Mouse (Mus musculus): Measurements from ENCODE around the gene Rai1. TPM values are rescaled to one million over a fixed set of nuclear protein-coding genes. Genes with fewer than 3 reads are reported as not detected.

Gene Rai1
- polyA plus RNA-seq, 1 experiment = 24.9 TPM

DNA sequence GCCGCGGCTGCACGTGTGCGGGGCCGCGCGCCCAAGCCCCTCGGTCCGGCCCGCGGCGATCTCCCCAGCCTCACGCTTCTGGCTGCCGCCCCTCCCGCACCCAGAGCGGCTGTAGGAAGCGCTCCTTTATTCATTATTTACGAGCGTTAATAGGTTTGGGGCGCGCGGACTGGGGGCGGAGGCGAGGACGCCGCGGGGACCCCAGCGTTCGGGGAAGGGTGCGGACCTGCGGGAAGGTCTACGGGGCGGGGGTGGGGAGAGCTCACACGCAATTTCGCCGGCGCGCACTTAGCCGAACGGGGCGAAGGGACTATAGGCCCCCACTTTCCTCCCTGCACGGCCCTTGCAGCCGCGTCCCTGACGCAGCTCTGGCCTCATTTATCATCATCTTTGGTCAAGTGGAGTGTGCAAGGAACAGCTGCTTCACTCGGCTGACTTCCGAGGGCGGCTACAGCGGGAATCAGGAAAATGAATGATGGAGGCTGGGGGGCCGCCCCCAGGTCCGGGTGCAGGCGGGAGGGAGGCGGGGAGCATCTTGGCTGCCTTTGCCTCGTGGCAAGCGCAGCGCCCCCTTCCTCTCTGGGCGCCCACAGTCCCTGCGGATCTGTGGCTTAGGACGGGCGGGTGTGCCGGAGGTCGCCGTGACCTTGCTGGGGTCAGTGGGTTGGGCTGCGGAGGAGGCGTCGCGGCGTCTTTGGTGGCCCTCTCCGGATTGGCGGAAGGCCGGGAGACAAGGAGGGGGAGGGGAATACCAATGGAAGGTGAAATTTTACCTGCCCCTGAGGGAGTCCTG is 71.6 kb downstream of the Rai1 start:
- TF ChIP-seq MYOD1 (IDR thresholded peaks at IDR 0.05; ENCODE audit: control insufficient read depth, insufficient read length, low read depth) = peak; percentile 64
- TF ChIP-seq MYOG (IDR thresholded peaks at IDR 0.05; ENCODE audit: control insufficient read depth, extremely low read depth, insufficient read length) = no peak
- TF ChIP-seq USF1 (IDR thresholded peaks at IDR 0.05; ENCODE audit: low read depth) = no peak
- no peak for TF ChIP-seq MAX (IDR thresholded peaks at IDR 0.05)
- peak; percentile 59 for TF ChIP-seq CTCF (IDR thresholded peaks at IDR 0.05; ENCODE audit: control insufficient read depth, insufficient read depth, insufficient read length)
- no peak for TF ChIP-seq CEBPB (IDR thresholded peaks at IDR 0.05; ENCODE audit: low read depth)
- no peak for TF ChIP-seq FOSL1 (IDR thresholded peaks at IDR 0.05; ENCODE audit: insufficient read depth, low read length, poor library complexity, severe bottlenecking)
- peaks cover 71% of the 10 kb centered on the region for H3K79me2 ChIP-seq (ENCODE audit: control insufficient read depth, insufficient read depth)
- H3K4me3 ChIP-seq (ENCODE audit: insufficient read depth, poor library complexity, severe bottlenecking) = peak overlapping the region; percentile 40
- H3K79me3 ChIP-seq (ENCODE audit: low read depth) = peaks cover 13% of the 10 kb centered on the region
- no peaks in the 10 kb centered on the region for H3K27me3 ChIP-seq (ENCODE audit: control insufficient read depth, insufficient read depth, insufficient read length)
- H3ac ChIP-seq (ENCODE audit: control insufficient read depth, insufficient read length, low read depth) = peak overlapping the region; percentile 81
- H3K36me3 ChIP-seq (ENCODE audit: control insufficient read depth, insufficient read depth) = peaks cover 4% of the 10 kb centered on the region

DNA sequence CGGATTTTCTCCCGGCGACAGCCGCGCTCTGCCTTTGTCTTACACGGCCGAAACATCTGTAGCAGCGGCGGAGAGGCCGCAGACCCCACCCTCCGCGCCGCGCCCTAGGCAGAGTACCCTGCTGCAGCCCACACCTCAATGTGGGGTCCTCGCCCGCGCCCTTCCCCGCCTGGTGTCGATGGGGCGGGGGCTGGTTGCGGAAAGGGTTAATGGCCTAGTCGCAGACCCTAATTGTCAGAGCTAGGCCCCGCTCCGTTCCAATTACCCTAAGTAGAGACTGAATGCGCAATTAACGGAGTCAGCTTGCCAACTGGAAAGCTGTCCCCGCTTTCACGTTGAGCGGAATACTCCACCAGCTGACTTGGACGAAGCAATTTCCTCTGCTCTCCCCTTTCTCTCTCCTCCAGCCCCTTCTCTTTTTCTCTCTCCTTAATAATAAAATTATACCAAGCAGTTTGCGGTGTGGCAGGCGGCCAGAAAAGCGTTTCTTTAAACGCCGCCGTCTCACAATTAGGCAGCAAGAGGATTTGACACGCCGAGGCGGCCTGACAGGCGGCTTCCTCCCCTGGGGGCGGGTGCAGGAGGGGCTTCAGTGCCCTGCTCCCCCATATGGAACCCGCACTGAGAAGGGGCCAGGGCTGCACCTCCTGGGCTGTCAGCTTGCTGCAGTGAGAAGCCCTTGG is 72.3 kb downstream of the Rai1 start:
- Histone ChIP-seq H3K36me3 (ENCODE audit: control insufficient read depth, insufficient read depth) (peaks cover 4% of the 10 kb centered on the region), H3ac (ENCODE audit: control insufficient read depth, insufficient read length, low read depth) (no peak overlapping the region), H3K79me2 (ENCODE audit: control insufficient read depth, insufficient read depth) (peaks cover 64% of the 10 kb centered on the region), H3K27me3 (ENCODE audit: control insufficient read depth, insufficient read depth, insufficient read length) (no peaks in the 10 kb centered on the region), H3K4me3 (ENCODE audit: insufficient read depth, poor library complexity, severe bottlenecking) (no peak overlapping the region), H3K79me3 (ENCODE audit: low read depth) (peaks cover 13% of the 10 kb centered on the region)
- TF ChIP-seq MYOD1 (IDR thresholded peaks at IDR 0.05; ENCODE audit: control insufficient read depth, insufficient read length, low read depth) (no peak), CEBPB (IDR thresholded peaks at IDR 0.05; ENCODE audit: low read depth) (no peak), FOSL1 (IDR thresholded peaks at IDR 0.05; ENCODE audit: insufficient read depth, low read length, poor library complexity, severe bottlenecking) (no peak), MAX (IDR thresholded peaks at IDR 0.05) (no peak), MYOG (IDR thresholded peaks at IDR 0.05; ENCODE audit: control insufficient read depth, extremely low read depth, insufficient read length) (no peak), USF1 (IDR thresholded peaks at IDR 0.05; ENCODE audit: low read depth) (no peak), CTCF (IDR thresholded peaks at IDR 0.05; ENCODE audit: control insufficient read depth, insufficient read depth, insufficient read length) (no peak)

DNA sequence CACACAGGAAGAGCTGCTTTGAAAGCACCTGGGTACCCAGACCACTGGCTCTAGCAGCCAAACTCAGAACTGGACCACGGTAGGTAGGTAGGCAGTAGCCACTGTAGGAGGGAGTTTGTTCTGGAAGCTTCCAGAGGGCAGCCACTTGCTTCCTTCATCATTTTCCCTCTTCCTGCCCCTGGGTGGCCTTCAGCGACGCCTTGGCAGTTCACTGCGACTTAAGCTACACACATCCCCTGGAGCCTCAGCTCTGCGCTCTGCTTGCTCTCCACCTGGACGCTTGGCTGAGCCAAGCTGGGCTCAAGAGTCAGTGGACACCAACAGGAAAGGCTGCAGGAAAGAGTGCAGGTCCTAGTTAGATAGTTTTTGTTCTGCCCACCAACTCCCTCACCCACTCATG is 73.2 kb downstream of the Rai1 start:
- Histone ChIP-seq H3K36me3 (ENCODE audit: control insufficient read depth, insufficient read depth) (peaks cover 4% of the 10 kb centered on the region), H3K79me2 (ENCODE audit: control insufficient read depth, insufficient read depth) (peaks cover 58% of the 10 kb centered on the region), H3K4me3 (ENCODE audit: insufficient read depth, poor library complexity, severe bottlenecking) (no peak overlapping the region), H3K27me3 (ENCODE audit: control insufficient read depth, insufficient read depth, insufficient read length) (no peaks in the 10 kb centered on the region), H3K79me3 (ENCODE audit: low read depth) (peaks cover 13% of the 10 kb centered on the region), H3ac (ENCODE audit: control insufficient read depth, insufficient read length, low read depth) (no peak overlapping the region)
- no peak for TF ChIP-seq CTCF (IDR thresholded peaks at IDR 0.05; ENCODE audit: control insufficient read depth, insufficient read depth, insufficient read length)
- no peak for TF ChIP-seq MYOG (IDR thresholded peaks at IDR 0.05; ENCODE audit: control insufficient read depth, extremely low read depth, insufficient read length)
- TF ChIP-seq MAX (IDR thresholded peaks at IDR 0.05) = no peak
- TF ChIP-seq USF1 (IDR thresholded peaks at IDR 0.05; ENCODE audit: low read depth) = no peak
- TF ChIP-seq MYOD1 (IDR thresholded peaks at IDR 0.05; ENCODE audit: control insufficient read depth, insufficient read length, low read depth) = no peak
- TF ChIP-seq FOSL1 (IDR thresholded peaks at IDR 0.05; ENCODE audit: insufficient read depth, low read length, poor library complexity, severe bottlenecking) = no peak
- TF ChIP-seq CEBPB (IDR thresholded peaks at IDR 0.05; ENCODE audit: low read depth) = no peak

DNA sequence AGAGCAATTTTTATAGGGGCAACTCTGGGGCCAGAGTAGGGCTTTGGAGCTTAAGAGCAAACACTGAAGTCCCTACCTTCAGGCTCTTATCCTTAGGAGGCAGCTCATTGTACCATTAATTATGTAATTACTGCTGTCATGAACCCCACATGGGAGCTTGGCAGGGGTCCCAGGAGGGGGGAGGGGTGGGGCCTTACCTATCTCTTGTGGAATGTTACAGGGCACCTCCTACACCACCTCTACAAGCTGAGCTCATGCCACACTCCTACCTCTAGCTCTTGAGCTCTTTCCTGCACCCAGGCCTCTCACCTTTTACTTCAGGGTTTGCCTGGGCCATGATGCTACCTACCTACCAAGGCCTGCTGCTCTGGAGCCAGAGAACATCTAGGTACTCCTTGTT is 73.7 kb downstream of the Rai1 start:
- Histone ChIP-seq H3ac (ENCODE audit: control insufficient read depth, insufficient read length, low read depth) (no peak overlapping the region), H3K79me2 (ENCODE audit: control insufficient read depth, insufficient read depth) (peaks cover 58% of the 10 kb centered on the region), H3K79me3 (ENCODE audit: low read depth) (peaks cover 16% of the 10 kb centered on the region), H3K36me3 (ENCODE audit: control insufficient read depth, insufficient read depth) (peaks cover 4% of the 10 kb centered on the region), H3K4me3 (ENCODE audit: insufficient read depth, poor library complexity, severe bottlenecking) (no peak overlapping the region), H3K27me3 (ENCODE audit: control insufficient read depth, insufficient read depth, insufficient read length) (no peaks in the 10 kb centered on the region)
- TF ChIP-seq FOSL1 (IDR thresholded peaks at IDR 0.05; ENCODE audit: insufficient read depth, low read length, poor library complexity, severe bottlenecking) (no peak), MAX (IDR thresholded peaks at IDR 0.05) (no peak), USF1 (IDR thresholded peaks at IDR 0.05; ENCODE audit: low read depth) (no peak), MYOG (IDR thresholded peaks at IDR 0.05; ENCODE audit: control insufficient read depth, extremely low read depth, insufficient read length) (no peak), CEBPB (IDR thresholded peaks at IDR 0.05; ENCODE audit: low read depth) (no peak), CTCF (IDR thresholded peaks at IDR 0.05; ENCODE audit: control insufficient read depth, insufficient read depth, insufficient read length) (no peak), MYOD1 (IDR thresholded peaks at IDR 0.05; ENCODE audit: control insufficient read depth, insufficient read length, low read depth) (no peak)

DNA sequence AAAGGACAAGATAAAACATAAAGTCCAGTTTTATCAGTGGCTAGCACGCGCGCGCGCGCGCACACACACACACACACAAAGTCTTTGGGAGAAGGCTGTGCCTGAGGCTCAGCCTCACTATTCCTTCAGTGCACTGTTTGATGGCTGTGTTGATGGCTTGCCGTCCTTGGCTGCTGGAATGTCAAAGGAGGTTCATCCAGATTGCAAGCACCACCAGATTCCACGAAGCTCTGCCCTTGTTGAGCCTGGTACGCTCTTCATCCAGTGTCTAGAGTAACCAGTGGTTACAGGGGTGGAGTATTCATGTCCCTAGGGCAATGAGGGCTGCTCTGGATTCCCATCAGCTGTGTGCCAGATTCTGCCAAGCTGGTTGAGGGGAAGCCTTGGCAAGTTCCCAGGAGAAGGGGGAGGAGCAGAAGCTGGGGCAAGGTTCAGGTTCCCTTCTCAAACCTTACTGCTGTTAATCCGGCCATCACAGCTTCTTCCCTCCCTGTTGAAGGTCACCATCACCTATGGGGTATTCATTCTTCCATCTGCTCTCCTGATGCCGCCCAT is 77.4 kb downstream of the Rai1 start:
- peaks cover 17% of the 10 kb centered on the region for H3K36me3 ChIP-seq (ENCODE audit: control insufficient read depth, insufficient read depth)
- no peaks in the 10 kb centered on the region for H3K27me3 ChIP-seq (ENCODE audit: control insufficient read depth, insufficient read depth, insufficient read length)
- peaks cover 14% of the 10 kb centered on the region for H3K79me3 ChIP-seq (ENCODE audit: low read depth)
- H3ac ChIP-seq (ENCODE audit: control insufficient read depth, insufficient read length, low read depth) = no peak overlapping the region
- H3K79me2 ChIP-seq (ENCODE audit: control insufficient read depth, insufficient read depth) = peaks cover 45% of the 10 kb centered on the region
- H3K4me3 ChIP-seq (ENCODE audit: insufficient read depth, poor library complexity, severe bottlenecking) = no peak overlapping the region
- TF ChIP-seq CTCF (IDR thresholded peaks at IDR 0.05; ENCODE audit: control insufficient read depth, insufficient read depth, insufficient read length) (no peak), USF1 (IDR thresholded peaks at IDR 0.05; ENCODE audit: low read depth) (no peak), CEBPB (IDR thresholded peaks at IDR 0.05; ENCODE audit: low read depth) (no peak), MAX (IDR thresholded peaks at IDR 0.05) (no peak), MYOG (IDR thresholded peaks at IDR 0.05; ENCODE audit: control insufficient read depth, extremely low read depth, insufficient read length) (no peak), MYOD1 (IDR thresholded peaks at IDR 0.05; ENCODE audit: control insufficient read depth, insufficient read length, low read depth) (no peak), FOSL1 (IDR thresholded peaks at IDR 0.05; ENCODE audit: insufficient read depth, low read length, poor library complexity, severe bottlenecking) (no peak)
